Mouse (Mus musculus): Measurements from ENCODE around the gene Tmem39b. TPM values are rescaled to one million over a fixed set of nuclear protein-coding genes. Genes with fewer than 3 reads are reported as not detected.

Gene Tmem39b
- total RNA-seq, 2 experiments from 2014 or later = 14.5 to 14.9 TPM

Small RNA genes within 50 kb of the gene (microRNA-seq; reads per million reads assigned to microRNA genes)
- 2.7 to 6.6 reads per million in 2 experiments for gene Mir7016

Other genes starting within 250 kb of the Tmem39b start
- 10 to 100 TPM; 59.8 to 62.7 TPM for gene Bsdc1, start 235.3 kb downstream of the Tmem39b start, total RNA-seq (2021)
- not detected for gene Tssk3, start 205.8 kb downstream of the Tmem39b start, total RNA-seq (2021)
- gene Fam229a, start 205.6 kb downstream of the Tmem39b start, total RNA-seq (2021) = under 1 TPM in 1 of 2 experiments, not detected in 1; 0.66 TPM
- gene Marcksl1, start 183.3 kb downstream of the Tmem39b start, total RNA-seq (2021) = 10 to 100 TPM; 58.3 to 84.6 TPM
- 10 to 100 TPM; 21.5 to 22.7 TPM for gene Hdac1, start 154.1 kb downstream of the Tmem39b start, total RNA-seq (2021)
- 1 to 10 TPM; 1.2 to 4.4 TPM for gene Lck, start 123.2 kb downstream of the Tmem39b start, total RNA-seq (2021)
- under 1 TPM in 1 of 2 experiments, not detected in 1; 0.46 TPM for gene Fam167b, start 118.3 kb downstream of the Tmem39b start, total RNA-seq (2021)
- 100 to 1,000 TPM; 124 to 128 TPM for gene Eif3i, start 96.2 kb downstream of the Tmem39b start, total RNA-seq (2021)
- gene Tmem234, start 96.2 kb downstream of the Tmem39b start, total RNA-seq (2021) = 10 to 100 TPM; 89.2 to 90.1 TPM
- gene Dcdc2b, start 82.6 kb downstream of the Tmem39b start, total RNA-seq (2021) = 1 to 10 TPM; 4.1 to 4.5 TPM
- gene Iqcc, start 77.7 kb downstream of the Tmem39b start, total RNA-seq (2021) = 10 to 100 TPM; 25.9 to 27.2 TPM
- gene Ccdc28b, start 72.9 kb downstream of the Tmem39b start, total RNA-seq (2021) = 10 to 100 TPM; 45.9 to 53.5 TPM
- gene Txlna, start 55.8 kb downstream of the Tmem39b start, total RNA-seq (2021) = 10 to 100 TPM; 41.2 to 42.4 TPM
- gene Kpna6, start 24.1 kb downstream of the Tmem39b start, total RNA-seq (2021) = 10 to 100 TPM; 91.4 to 93.4 TPM
- gene Khdrbs1, start 45.5 kb upstream of the Tmem39b start, total RNA-seq (2021) = 10 to 100 TPM; 92.3 to 98.4 TPM
- gene Ptp4a2, start 114.4 kb upstream of the Tmem39b start, total RNA-seq (2021) = 100 to 1,000 TPM; 137 to 141 TPM
- gene Spocd1, start 232.4 kb upstream of the Tmem39b start, total RNA-seq (2021) = under 1 TPM; 0.49 to 0.59 TPM